Mouse (Mus musculus): Measurements from ENCODE around the gene Pgpep1. TPM values are rescaled to one million over a fixed set of nuclear protein-coding genes. Genes with fewer than 3 reads are reported as not detected.

Pgpep1 gene
- polyA plus RNA-seq, 1 experiment from 2014 or later: 60.7 TPM

- under 1% methylated on average over 66 of the region's 69 CpGs for WGBS
- peak; percentile 90 for ATAC-seq (ENCODE audit: insufficient number of reproducible peaks, low FRiP score, low TSS enrichment, low read depth)
Measured at GRCm38 (mm10) chr8:70698310-70699109, 38.3 kb upstream of the Pgpep1 start, which contains the start of gene Jund. Jund (plus strand) TSS chr8:70698949.

GRCm38 (mm10) chr8:70697366-70698250, 37.4 kb upstream of the Pgpep1 start:
- no peaks in the 10 kb centered on the region for H3K27me3 ChIP-seq
- peak overlapping the region; percentile 71 for H3K4me3 ChIP-seq
- WGBS: 63% methylated on average over 12 of the region's 12 CpGs
- no peak overlapping the region for H3K9ac ChIP-seq
- ATAC-seq (ENCODE audit: insufficient number of reproducible peaks, low FRiP score, low TSS enrichment, low read depth): no peak
- peak overlapping the region; percentile 53 for H3K4me2 ChIP-seq
- peaks cover 57% of the 10 kb centered on the region for H3K4me1 ChIP-seq
- H3K36me3 ChIP-seq: 0 out of 2 replicates have a peak, but pooled peaks cover 5% of the 10 kb centered on the region
- H3K9me3 ChIP-seq: no peaks in the 10 kb centered on the region
- peak overlapping the region; percentile 98 for H3K27ac ChIP-seq

More at GRCm38 (mm10) chr8:70698310-70699109, 38.3 kb upstream of the Pgpep1 start, which contains the start of gene Jund:
- no peaks in the 10 kb centered on the region for H3K9me3 ChIP-seq
- H3K9ac ChIP-seq: peak within 1 kb of the TSS; percentile 98
- H3K27ac ChIP-seq: peak within 1 kb of the TSS; percentile 98
- no peaks in the 10 kb centered on the region for H3K27me3 ChIP-seq
- H3K4me3 ChIP-seq: peak within 1 kb of the TSS; percentile 71
- H3K4me2 ChIP-seq: peak within 1 kb of the TSS; percentile 53
- H3K36me3 ChIP-seq: 0 out of 2 replicates have a peak, but pooled peaks cover 5% of the 10 kb centered on the region
- H3K4me1 ChIP-seq: peaks cover 58% of the 10 kb centered on the region

GRCm38 (mm10) chr8:70696946-70697345, 36.8 kb upstream of the Pgpep1 start:
- peaks cover 57% of the 10 kb centered on the region for H3K4me1 ChIP-seq
- H3K27ac ChIP-seq: peak overlapping the region; percentile 98

GRCm38 (mm10) chr8:70696019-70696885, 36.1 kb upstream of the Pgpep1 start:
- WGBS: 5% methylated on average over 31 of the region's 31 CpGs
- no peaks in the 10 kb centered on the region for H3K36me3 ChIP-seq
- peak overlapping the region; percentile 54 for H3K4me2 ChIP-seq
- H3K4me3 ChIP-seq: peak overlapping the region; percentile 23
- H3K27me3 ChIP-seq: no peaks in the 10 kb centered on the region
- H3K4me1 ChIP-seq: peaks cover 58% of the 10 kb centered on the region
- H3K9me3 ChIP-seq: no peaks in the 10 kb centered on the region
- no peak for ATAC-seq (ENCODE audit: insufficient number of reproducible peaks, low FRiP score, low TSS enrichment, low read depth)
- H3K27ac ChIP-seq: peak overlapping the region; percentile 98
- 0 out of 2 replicates have a peak overlapping the region, but pooled peaks have one; percentile 17 for H3K9ac ChIP-seq

More at GRCm38 (mm10) chr8:70696946-70697345, 36.8 kb upstream of the Pgpep1 start:
- H3K9me3 ChIP-seq: no peaks in the 10 kb centered on the region
- no peak overlapping the region for H3K9ac ChIP-seq
- H3K27me3 ChIP-seq: no peaks in the 10 kb centered on the region
- peak overlapping the region; percentile 23; the same call in 1 of the 2 replicates for H3K4me3 ChIP-seq
- H3K36me3 ChIP-seq: 0 out of 2 replicates have a peak, but pooled peaks cover 5% of the 10 kb centered on the region
- H3K4me2 ChIP-seq: peak overlapping the region; percentile 54
- 23% methylated on average over 4 of the region's 4 CpGs for WGBS
- no peak for ATAC-seq (ENCODE audit: insufficient number of reproducible peaks, low FRiP score, low TSS enrichment, low read depth)

- H3K27ac ChIP-seq: peak overlapping the region; percentile 98
- peaks cover 58% of the 10 kb centered on the region for H3K4me1 ChIP-seq
- H3K4me2 ChIP-seq: peak overlapping the region; percentile 54
- no peaks in the 10 kb centered on the region for H3K27me3 ChIP-seq
- ATAC-seq (ENCODE audit: insufficient number of reproducible peaks, low FRiP score, low TSS enrichment, low read depth): no peak
- WGBS: 19% methylated on average over 32 of the region's 32 CpGs
- H3K9me3 ChIP-seq: no peaks in the 10 kb centered on the region
- no peaks in the 10 kb centered on the region for H3K36me3 ChIP-seq
- no peak overlapping the region for H3K4me3 ChIP-seq
- H3K9ac ChIP-seq: no peak overlapping the region
Measured at GRCm38 (mm10) chr8:70695318-70696018, 35.3 kb upstream of the Pgpep1 start.

GRCm38 (mm10) chr8:70693636-70694035, 33.4 kb upstream of the Pgpep1 start:
- Histone ChIP-seq H3K27me3 (no peaks in the 10 kb centered on the region), H3K27ac (0 out of 2 replicates have a peak overlapping the region, but pooled peaks have one; percentile 27), H3K4me3 (no peak overlapping the region), H3K9ac (no peak overlapping the region), H3K4me2 (no peak overlapping the region), H3K9me3 (no peaks in the 10 kb centered on the region), H3K36me3 (no peaks in the 10 kb centered on the region), H3K4me1 (peaks cover 67% of the 10 kb centered on the region)
- 66% methylated on average over 5 of the region's 5 CpGs for WGBS
- no peak for ATAC-seq (ENCODE audit: insufficient number of reproducible peaks, low FRiP score, low TSS enrichment, low read depth)

- Histone ChIP-seq H3K27ac (peak overlapping the region; percentile 64), H3K27me3 (no peaks in the 10 kb centered on the region), H3K36me3 (no peaks in the 10 kb centered on the region), H3K9ac (0 out of 2 replicates have a peak overlapping the region, but pooled peaks have one; percentile 23), H3K9me3 (no peaks in the 10 kb centered on the region), H3K4me3 (peak overlapping the region; percentile 35), H3K4me1 (peaks cover 65% of the 10 kb centered on the region), H3K4me2 (peak overlapping the region; percentile 59)
- 1% methylated on average over 18 of the region's 20 CpGs for WGBS
- ATAC-seq (ENCODE audit: insufficient number of reproducible peaks, low FRiP score, low TSS enrichment, low read depth): 0 out of 2 replicates have a peak, but pooled peaks have one; percentile 43
Measured at GRCm38 (mm10) chr8:70691727-70692231, 31.6 kb upstream of the Pgpep1 start.

- Histone ChIP-seq H3K36me3 (no peaks in the 10 kb centered on the region), H3K4me1 (peaks cover 59% of the 10 kb centered on the region), H3K27ac (peak overlapping the region; percentile 64), H3K9ac (0 out of 2 replicates have a peak overlapping the region, but pooled peaks have one; percentile 23), H3K4me3 (peak overlapping the region; percentile 35), H3K9me3 (no peaks in the 10 kb centered on the region), H3K27me3 (no peaks in the 10 kb centered on the region), H3K4me2 (peak overlapping the region; percentile 59)
- no peak for ATAC-seq (ENCODE audit: insufficient number of reproducible peaks, low FRiP score, low TSS enrichment, low read depth)
- WGBS: 49% methylated on average over 4 of the region's 4 CpGs
Measured at GRCm38 (mm10) chr8:70691230-70691629, 31.0 kb upstream of the Pgpep1 start.

GRCm38 (mm10) chr8:70689892-70690390, 29.8 kb upstream of the Pgpep1 start:
- H3K9me3 ChIP-seq: no peaks in the 10 kb centered on the region
- no peak overlapping the region for H3K9ac ChIP-seq
- WGBS: 63% methylated on average over 5 of the region's 5 CpGs
- no peaks in the 10 kb centered on the region for H3K36me3 ChIP-seq
- no peak for ATAC-seq (ENCODE audit: insufficient number of reproducible peaks, low FRiP score, low TSS enrichment, low read depth)
- no peak overlapping the region for H3K4me3 ChIP-seq
- H3K4me1 ChIP-seq: peaks cover 46% of the 10 kb centered on the region
- H3K27ac ChIP-seq: peak overlapping the region; percentile 43; the same call in 1 of the 2 replicates
- H3K4me2 ChIP-seq: no peak overlapping the region
- no peaks in the 10 kb centered on the region for H3K27me3 ChIP-seq

- no peak overlapping the region; the same call in 1 of the 2 replicates for H3K27ac ChIP-seq
- H3K9me3 ChIP-seq: no peaks in the 10 kb centered on the region
- peaks cover 39% of the 10 kb centered on the region for H3K4me1 ChIP-seq
- H3K4me3 ChIP-seq: no peak overlapping the region
- no peak overlapping the region for H3K9ac ChIP-seq
- H3K4me2 ChIP-seq: no peak overlapping the region
- H3K36me3 ChIP-seq: no peaks in the 10 kb centered on the region
- 88% methylated on average over 3 of the region's 3 CpGs for WGBS
- ATAC-seq (ENCODE audit: insufficient number of reproducible peaks, low FRiP score, low TSS enrichment, low read depth): no peak
- no peaks in the 10 kb centered on the region for H3K27me3 ChIP-seq
Measured at GRCm38 (mm10) chr8:70688136-70688535, 27.9 kb upstream of the Pgpep1 start.
